Mouse (Mus musculus): ENCODE measurements around the gene Hypk.

Gene Hypk

GRCm38 (mm10) chr2:121505942-121506882 lies 53.1 kb downstream of the Hypk start, which contains the start of the genes Mfap1a and Wdr76:
TSS of gene Mfap1a (minus strand) at chr2:121506665.
TSS of gene Wdr76 (plus strand) at chr2:121506723.
- peak; percentile 63 for DNase-seq (ENCODE audit: low spot score)

- no peak for DNase-seq (ENCODE audit: low spot score)
Observed at GRCm38 (mm10) chr2:121507173-121507950, 54.3 kb downstream of the Hypk start.

- no peak for DNase-seq (ENCODE audit: low spot score)
Observed at GRCm38 (mm10) chr2:121507951-121508330, 54.9 kb downstream of the Hypk start.
